Mouse (Mus musculus) neural tube, embryonic 12.5 days (tissue): ENCODE measurements around the gene Adra1d. TPM values are rescaled to one million over a fixed set of nuclear protein-coding genes. Genes with fewer than 3 reads are reported as not detected.

Source experiments
- ATAC-seq: fragments of 200-750 bp; cut with Nextera tagmentation; 2 replicates; pipeline ENCODE4 v1.8.0; 2017; ENCODE audit warnings: low read depth, mild to moderate bottlenecking, moderate TSS enrichment, moderate library complexity; ENCODE audit not compliant: low FRiP score
- H3K27ac ChIP-seq: fragments of 300-500 bp; sonication (generic); 2 replicates; pipeline ENCODE4 v1.5.1; 2016
- H3K27me3 ChIP-seq: fragments of 300-500 bp; sonication (generic); replicated peaks from 2 replicates; pipeline ENCODE4 v1.6.1; 2016; ENCODE audit warnings: mild to moderate bottlenecking
- H3K36me3 ChIP-seq: fragments of 300-500 bp; sonication (generic); 2 replicates; pipeline ENCODE4 v1.6.1; 2016; ENCODE audit warnings: mild to moderate bottlenecking
- H3K4me1 ChIP-seq: fragments of 300-500 bp; sonication (generic); 2 replicates; pipeline ENCODE4 v1.6.1; 2016
- H3K4me2 ChIP-seq: fragments of 300-500 bp; sonication (generic); replicated peaks from 2 replicates; pipeline ENCODE4 v1.6.1; 2016; ENCODE audit warnings: mild to moderate bottlenecking
- H3K4me3 ChIP-seq: fragments of 300-500 bp; sonication (generic); 2 replicates; pipeline ENCODE4 v1.5.1; 2016
- H3K9ac ChIP-seq: fragments of 300-500 bp; sonication (generic); 2 replicates; pipeline ENCODE4 v1.6.1; 2016; ENCODE audit warnings: mild to moderate bottlenecking
- H3K9me3 ChIP-seq: fragments of 300-500 bp; sonication (generic); 2 replicates; pipeline ENCODE4 v1.6.1; 2016; ENCODE audit warnings: mild to moderate bottlenecking
- WGBS: fragments of 180-500 bp; shearing (Covaris S2); methylation state at CpG from one replicate; pipeline ENCODE4 v1.1.7; 2016; 5-methylcytosine and 5-hydroxymethylcytosine counted together
- polyA plus RNA-seq: library from polyadenylated mRNA; unstranded; fragments of >200 nt; fragmentation: Nextera tagmentation; extraction: Ambion mirVana; gene quantifications from 2 replicates; pipeline ENCODE4 v1.2.1, GENCODE M21; 2016

Gene Adra1d
- polyA plus RNA-seq, 1 experiment from 2014 or later = 0.68 TPM

- Histone ChIP-seq H3K4me2 (no peak overlapping the region), H3K4me3 (no peak overlapping the region), H3K27ac (no peak overlapping the region), H3K4me1 (no peaks in the 10 kb centered on the region), H3K27me3 (no peaks in the 10 kb centered on the region), H3K36me3 (no peaks in the 10 kb centered on the region), H3K9me3 (no peaks in the 10 kb centered on the region), H3K9ac (no peak overlapping the region)
- ATAC-seq = no peak
- WGBS = 87% methylated on average over 7 of the region's 7 CpGs
Measured at GRCm38 (mm10) chr2:131531271-131531670, 30.8 kb downstream of the Adra1d start.

- no peaks in the 10 kb centered on the region for H3K9me3 ChIP-seq
- no peak overlapping the region for H3K9ac ChIP-seq
- H3K27ac ChIP-seq = no peak overlapping the region
- H3K4me3 ChIP-seq = no peak overlapping the region
- H3K36me3 ChIP-seq = no peaks in the 10 kb centered on the region
- WGBS = 24% methylated on average over 9 of the region's 9 CpGs
- no peaks in the 10 kb centered on the region for H3K27me3 ChIP-seq
- H3K4me1 ChIP-seq = no peaks in the 10 kb centered on the region
- H3K4me2 ChIP-seq = no peak overlapping the region
- peak; percentile 62; the same call in 1 of the 2 replicates for ATAC-seq
Measured at GRCm38 (mm10) chr2:131530623-131531008, 31.5 kb downstream of the Adra1d start.

- no peak overlapping the region for H3K4me3 ChIP-seq
- no peaks in the 10 kb centered on the region for H3K9me3 ChIP-seq
- 41% methylated on average over 11 of the region's 11 CpGs for WGBS
- H3K9ac ChIP-seq = no peak overlapping the region
- no peaks in the 10 kb centered on the region for H3K27me3 ChIP-seq
- no peak overlapping the region for H3K4me2 ChIP-seq
- 0 out of 2 replicates have a peak, but pooled peaks cover 2% of the 10 kb centered on the region for H3K36me3 ChIP-seq
- no peak overlapping the region for H3K27ac ChIP-seq
- ATAC-seq = peak; percentile 71
- no peaks in the 10 kb centered on the region for H3K4me1 ChIP-seq
Measured at GRCm38 (mm10) chr2:131529898-131530622, 32.0 kb downstream of the Adra1d start.

GRCm38 (mm10) chr2:131527061-131527460 lies 35.0 kb downstream of the Adra1d start:
- Histone ChIP-seq H3K4me2 (no peak overlapping the region), H3K27me3 (no peaks in the 10 kb centered on the region), H3K27ac (no peak overlapping the region), H3K9me3 (no peaks in the 10 kb centered on the region), H3K9ac (no peak overlapping the region), H3K4me3 (no peak overlapping the region), H3K36me3 (0 out of 2 replicates have a peak, but pooled peaks cover 3% of the 10 kb centered on the region), H3K4me1 (no peaks in the 10 kb centered on the region)
- 46% methylated on average over 3 of the region's 3 CpGs for WGBS
- no peak for ATAC-seq

GRCm38 (mm10) chr2:131520743-131521142 lies 41.3 kb downstream of the Adra1d start:
- H3K27me3 ChIP-seq = no peaks in the 10 kb centered on the region
- H3K27ac ChIP-seq = no peak overlapping the region
- ATAC-seq = no peak
- WGBS = 97% methylated on average over 19 of the region's 19 CpGs
- H3K4me2 ChIP-seq = no peak overlapping the region
- peaks cover 24% of the 10 kb centered on the region for H3K36me3 ChIP-seq
- H3K9ac ChIP-seq = no peak overlapping the region
- no peaks in the 10 kb centered on the region for H3K9me3 ChIP-seq
- H3K4me3 ChIP-seq = no peak overlapping the region
- no peaks in the 10 kb centered on the region for H3K4me1 ChIP-seq

GRCm38 (mm10) chr2:131518790-131519189 lies 43.3 kb downstream of the Adra1d start:
- Histone ChIP-seq H3K4me1 (no peaks in the 10 kb centered on the region), H3K36me3 (peaks cover 20% of the 10 kb centered on the region), H3K9ac (no peak overlapping the region), H3K27me3 (no peaks in the 10 kb centered on the region), H3K9me3 (no peaks in the 10 kb centered on the region), H3K4me3 (no peak overlapping the region), H3K4me2 (no peak overlapping the region), H3K27ac (no peak overlapping the region)
- WGBS = 69% methylated on average over 3 of the region's 3 CpGs
- ATAC-seq = no peak

- Histone ChIP-seq H3K4me2 (no peak overlapping the region), H3K9me3 (no peaks in the 10 kb centered on the region), H3K9ac (no peak overlapping the region), H3K4me3 (no peak overlapping the region), H3K36me3 (peaks cover 20% of the 10 kb centered on the region), H3K27ac (no peak overlapping the region), H3K27me3 (no peaks in the 10 kb centered on the region), H3K4me1 (no peaks in the 10 kb centered on the region)
- ATAC-seq = no peak
- WGBS = 84% methylated on average over 4 of the region's 4 CpGs
Measured at GRCm38 (mm10) chr2:131517550-131517949, 44.5 kb downstream of the Adra1d start.

GRCm38 (mm10) chr2:131514055-131514621 lies 47.9 kb downstream of the Adra1d start:
- Histone ChIP-seq H3K27ac (no peak overlapping the region), H3K36me3 (peaks cover 5% of the 10 kb centered on the region; the same call in 1 of the 2 replicates), H3K4me2 (no peak overlapping the region), H3K9ac (no peak overlapping the region), H3K27me3 (no peaks in the 10 kb centered on the region), H3K4me1 (peaks cover 7% of the 10 kb centered on the region), H3K9me3 (no peaks in the 10 kb centered on the region), H3K4me3 (no peak overlapping the region)
- no peak for ATAC-seq
- WGBS = 92% methylated on average over 4 of the region's 4 CpGs

- 61% methylated on average over 2 of the region's 2 CpGs for WGBS
- peaks cover 9% of the 10 kb centered on the region for H3K4me1 ChIP-seq
- no peak overlapping the region for H3K9ac ChIP-seq
- H3K4me2 ChIP-seq = no peak overlapping the region
- H3K27ac ChIP-seq = no peak overlapping the region
- peaks cover 5% of the 10 kb centered on the region; the same call in 1 of the 2 replicates for H3K36me3 ChIP-seq
- no peak overlapping the region for H3K4me3 ChIP-seq
- no peaks in the 10 kb centered on the region for H3K27me3 ChIP-seq
- no peaks in the 10 kb centered on the region for H3K9me3 ChIP-seq
- no peak for ATAC-seq
Measured at GRCm38 (mm10) chr2:131513477-131513876, 48.6 kb downstream of the Adra1d start.

- H3K9me3 ChIP-seq = no peaks in the 10 kb centered on the region
- ATAC-seq = no peak
- H3K4me3 ChIP-seq = no peak overlapping the region
- WGBS = 80% methylated on average over 5 of the region's 5 CpGs
- peaks cover 30% of the 10 kb centered on the region for H3K4me1 ChIP-seq
- H3K27ac ChIP-seq = no peak overlapping the region
- no peak overlapping the region for H3K9ac ChIP-seq
- H3K4me2 ChIP-seq = no peak overlapping the region
- no peaks in the 10 kb centered on the region for H3K36me3 ChIP-seq
- no peaks in the 10 kb centered on the region for H3K27me3 ChIP-seq
Measured at GRCm38 (mm10) chr2:131510531-131510930, 51.6 kb downstream of the Adra1d start.

- Histone ChIP-seq H3K9ac (no peak overlapping the region), H3K9me3 (no peaks in the 10 kb centered on the region), H3K27me3 (no peaks in the 10 kb centered on the region), H3K4me2 (peak overlapping the region; percentile 48), H3K4me1 (peaks cover 30% of the 10 kb centered on the region), H3K27ac (no peak overlapping the region), H3K4me3 (no peak overlapping the region), H3K36me3 (no peaks in the 10 kb centered on the region)
- WGBS = 21% methylated on average over 17 of the region's 17 CpGs
- ATAC-seq = peak; percentile 28
Measured at GRCm38 (mm10) chr2:131509671-131510313, 52.3 kb downstream of the Adra1d start.

GRCm38 (mm10) chr2:131508501-131508900 lies 53.6 kb downstream of the Adra1d start:
- WGBS = 64% methylated on average over 2 of the region's 2 CpGs
- H3K9me3 ChIP-seq = no peaks in the 10 kb centered on the region
- H3K36me3 ChIP-seq = no peaks in the 10 kb centered on the region
- no peaks in the 10 kb centered on the region for H3K27me3 ChIP-seq
- H3K4me2 ChIP-seq = no peak overlapping the region
- no peak overlapping the region for H3K27ac ChIP-seq
- H3K4me1 ChIP-seq = peaks cover 30% of the 10 kb centered on the region
- H3K4me3 ChIP-seq = no peak overlapping the region
- no peak overlapping the region for H3K9ac ChIP-seq
- no peak for ATAC-seq
